Mouse (Mus musculus): ENCODE data around the gene Ank. TPM values are rescaled to one million over a fixed set of nuclear protein-coding genes. Genes with fewer than 3 reads are reported as not detected.

The Ank gene
- polyA plus RNA-seq, 1 experiment from 2014 or later = 15.0 TPM

- Histone ChIP-seq H3K9me3 (ENCODE audit: control insufficient read depth, low read length) (no peaks in the 10 kb centered on the region), H3K4me1 (ENCODE audit: control insufficient read depth, insufficient read depth, low read length) (no peaks in the 10 kb centered on the region), H3K9ac (replicated peaks; ENCODE audit: low read length) (no peak overlapping the region), H3K27me3 (ENCODE audit: control insufficient read depth, insufficient read depth, low read length) (no peaks in the 10 kb centered on the region), H3K4me2 (ENCODE audit: low read length) (no peak overlapping the region), H3K4me3 (replicated peaks; ENCODE audit: low read depth, low read length) (no peak overlapping the region), H3K36me3 (ENCODE audit: control insufficient read depth, insufficient read depth, low read length) (peaks cover 42% of the 10 kb centered on the region), H3K27ac (replicated peaks; ENCODE audit: low read depth, low read length) (no peak overlapping the region)
- DNase-seq (no peak), ATAC-seq (ENCODE audit: low FRiP score, low TSS enrichment) (no peak)
- 86% methylated on average over 4 of the region's 4 CpGs for WGBS
These were observed 146.8 kb downstream of the Ank start for GRCm38 (mm10) chr15:27613255-27613654.

GRCm38 (mm10) chr15:27616159-27616558, 149.7 kb downstream of the Ank start:
- ATAC-seq (ENCODE audit: low FRiP score, low TSS enrichment) = no peak
- no peaks in the 10 kb centered on the region for H3K4me1 ChIP-seq (ENCODE audit: control insufficient read depth, insufficient read depth, low read length)
- 90% methylated on average over 4 of the region's 4 CpGs for WGBS

GRCm38 (mm10) chr15:27617227-27617626, 150.8 kb downstream of the Ank start:
- Histone ChIP-seq H3K9me3 (ENCODE audit: control insufficient read depth, low read length) (no peaks in the 10 kb centered on the region), H3K4me2 (ENCODE audit: low read length) (no peak overlapping the region), H3K4me3 (replicated peaks; ENCODE audit: low read depth, low read length) (no peak overlapping the region), H3K27ac (replicated peaks; ENCODE audit: low read depth, low read length) (no peak overlapping the region), H3K36me3 (ENCODE audit: control insufficient read depth, insufficient read depth, low read length) (peaks cover 35% of the 10 kb centered on the region), H3K9ac (replicated peaks; ENCODE audit: low read length) (no peak overlapping the region), H3K27me3 (ENCODE audit: control insufficient read depth, insufficient read depth, low read length) (no peaks in the 10 kb centered on the region), H3K4me1 (ENCODE audit: control insufficient read depth, insufficient read depth, low read length) (no peaks in the 10 kb centered on the region)
- DNase-seq (no peak), ATAC-seq (ENCODE audit: low FRiP score, low TSS enrichment) (no peak)
- 92% methylated on average over 3 of the region's 3 CpGs for WGBS

More at GRCm38 (mm10) chr15:27616159-27616558, 149.7 kb downstream of the Ank start:
- no peaks in the 10 kb centered on the region for H3K27me3 ChIP-seq (ENCODE audit: control insufficient read depth, insufficient read depth, low read length)
- DNase-seq = no peak
- no peak overlapping the region for H3K4me2 ChIP-seq (ENCODE audit: low read length)
- no peaks in the 10 kb centered on the region for H3K9me3 ChIP-seq (ENCODE audit: control insufficient read depth, low read length)
- H3K27ac ChIP-seq (replicated peaks; ENCODE audit: low read depth, low read length) = no peak overlapping the region
- H3K4me3 ChIP-seq (replicated peaks; ENCODE audit: low read depth, low read length) = no peak overlapping the region
- H3K36me3 ChIP-seq (ENCODE audit: control insufficient read depth, insufficient read depth, low read length) = peaks cover 36% of the 10 kb centered on the region
- H3K9ac ChIP-seq (replicated peaks; ENCODE audit: low read length) = no peak overlapping the region

- no peak overlapping the region for H3K9ac ChIP-seq (replicated peaks; ENCODE audit: low read length)
- no peak overlapping the region for H3K4me2 ChIP-seq (ENCODE audit: low read length)
- H3K9me3 ChIP-seq (ENCODE audit: control insufficient read depth, low read length) = no peaks in the 10 kb centered on the region
- H3K36me3 ChIP-seq (ENCODE audit: control insufficient read depth, insufficient read depth, low read length) = peaks cover 41% of the 10 kb centered on the region
- H3K4me1 ChIP-seq (ENCODE audit: control insufficient read depth, insufficient read depth, low read length) = no peaks in the 10 kb centered on the region
- no peak overlapping the region for H3K4me3 ChIP-seq (replicated peaks; ENCODE audit: low read depth, low read length)
- H3K27me3 ChIP-seq (ENCODE audit: control insufficient read depth, insufficient read depth, low read length) = no peaks in the 10 kb centered on the region
- ATAC-seq (ENCODE audit: low FRiP score, low TSS enrichment) (no peak), DNase-seq (no peak)
- no peak overlapping the region for H3K27ac ChIP-seq (replicated peaks; ENCODE audit: low read depth, low read length)
- WGBS = 96% methylated on average over 6 of the region's 6 CpGs
These were observed 152.5 kb downstream of the Ank start for GRCm38 (mm10) chr15:27618778-27619533.

GRCm38 (mm10) chr15:27619683-27620082, 153.2 kb downstream of the Ank start:
- Histone ChIP-seq H3K4me3 (replicated peaks; ENCODE audit: low read depth, low read length) (no peak overlapping the region), H3K4me2 (ENCODE audit: low read length) (no peak overlapping the region), H3K9me3 (ENCODE audit: control insufficient read depth, low read length) (no peaks in the 10 kb centered on the region), H3K9ac (replicated peaks; ENCODE audit: low read length) (no peak overlapping the region), H3K36me3 (ENCODE audit: control insufficient read depth, insufficient read depth, low read length) (peaks cover 36% of the 10 kb centered on the region), H3K27me3 (ENCODE audit: control insufficient read depth, insufficient read depth, low read length) (no peaks in the 10 kb centered on the region), H3K27ac (replicated peaks; ENCODE audit: low read depth, low read length) (no peak overlapping the region), H3K4me1 (ENCODE audit: control insufficient read depth, insufficient read depth, low read length) (no peaks in the 10 kb centered on the region)
- WGBS = 91% methylated on average over 3 of the region's 3 CpGs
- DNase-seq (no peak), ATAC-seq (ENCODE audit: low FRiP score, low TSS enrichment) (no peak)

- H3K4me3 ChIP-seq (replicated peaks; ENCODE audit: low read depth, low read length) = no peak overlapping the region
- no peak overlapping the region for H3K9ac ChIP-seq (replicated peaks; ENCODE audit: low read length)
- H3K27me3 ChIP-seq (ENCODE audit: control insufficient read depth, insufficient read depth, low read length) = no peaks in the 10 kb centered on the region
- no peaks in the 10 kb centered on the region for H3K4me1 ChIP-seq (ENCODE audit: control insufficient read depth, insufficient read depth, low read length)
- no peak overlapping the region for H3K27ac ChIP-seq (replicated peaks; ENCODE audit: low read depth, low read length)
- no peaks in the 10 kb centered on the region for H3K9me3 ChIP-seq (ENCODE audit: control insufficient read depth, low read length)
- WGBS = 91% methylated on average over 6 of the region's 6 CpGs
- ATAC-seq (ENCODE audit: low FRiP score, low TSS enrichment) (no peak), DNase-seq (no peak)
- H3K36me3 ChIP-seq (ENCODE audit: control insufficient read depth, insufficient read depth, low read length) = peaks cover 32% of the 10 kb centered on the region
- H3K4me2 ChIP-seq (ENCODE audit: low read length) = no peak overlapping the region
These were observed 154.2 kb downstream of the Ank start for GRCm38 (mm10) chr15:27620475-27621185.

- Histone ChIP-seq H3K27ac (replicated peaks; ENCODE audit: low read depth, low read length) (no peak overlapping the region), H3K9me3 (ENCODE audit: control insufficient read depth, low read length) (no peaks in the 10 kb centered on the region), H3K27me3 (ENCODE audit: control insufficient read depth, insufficient read depth, low read length) (no peaks in the 10 kb centered on the region), H3K4me3 (replicated peaks; ENCODE audit: low read depth, low read length) (no peak overlapping the region), H3K4me1 (ENCODE audit: control insufficient read depth, insufficient read depth, low read length) (no peaks in the 10 kb centered on the region), H3K36me3 (ENCODE audit: control insufficient read depth, insufficient read depth, low read length) (peaks cover 22% of the 10 kb centered on the region), H3K4me2 (ENCODE audit: low read length) (no peak overlapping the region), H3K9ac (replicated peaks; ENCODE audit: low read length) (no peak overlapping the region)
- WGBS = 96% methylated on average over 6 of the region's 6 CpGs
- ATAC-seq (ENCODE audit: low FRiP score, low TSS enrichment) (no peak), DNase-seq (no peak)
These were observed 156.8 kb downstream of the Ank start for GRCm38 (mm10) chr15:27623286-27623685.

GRCm38 (mm10) chr15:27625014-27625889, 158.8 kb downstream of the Ank start:
- Histone ChIP-seq H3K27me3 (ENCODE audit: control insufficient read depth, insufficient read depth, low read length) (no peaks in the 10 kb centered on the region), H3K4me2 (ENCODE audit: low read length) (no peak overlapping the region), H3K36me3 (ENCODE audit: control insufficient read depth, insufficient read depth, low read length) (peaks cover 19% of the 10 kb centered on the region), H3K27ac (replicated peaks; ENCODE audit: low read depth, low read length) (no peak overlapping the region), H3K4me3 (replicated peaks; ENCODE audit: low read depth, low read length) (no peak overlapping the region), H3K4me1 (ENCODE audit: control insufficient read depth, insufficient read depth, low read length) (peaks cover 11% of the 10 kb centered on the region), H3K9me3 (ENCODE audit: control insufficient read depth, low read length) (no peaks in the 10 kb centered on the region), H3K9ac (replicated peaks; ENCODE audit: low read length) (no peak overlapping the region)
- DNase-seq = no peak
- ATAC-seq (ENCODE audit: low FRiP score, low TSS enrichment) = no peak
- 94% methylated on average over 13 of the region's 13 CpGs for WGBS
